Mouse (Mus musculus) midbrain, embryonic 15.5 days (tissue): ENCODE results near the gene Slc7a8. TPM values are rescaled to one million over a fixed set of nuclear protein-coding genes. Genes with fewer than 3 reads are reported as not detected.

Experiments used
- ATAC-seq: fragments of 200-750 bp; cut with Nextera tagmentation; replicated peaks from 2 replicates; pipeline ENCODE4 v1.8.0; 2017; ENCODE audit warnings: moderate TSS enrichment
- H3K27ac ChIP-seq: fragments of 300-500 bp; sonication (generic); 2 replicates; pipeline ENCODE4 v1.5.1; 2015; ENCODE audit warnings: mild to moderate bottlenecking, inconsistent platforms
- H3K27me3 ChIP-seq: fragments of 300-500 bp; sonication (generic); replicated peaks from 2 replicates; pipeline ENCODE4 v1.6.1; 2015; ENCODE audit warnings: inconsistent platforms
- H3K36me3 ChIP-seq: fragments of 300-500 bp; sonication (generic); replicated peaks from 2 replicates; pipeline ENCODE4 v1.6.1; 2015; ENCODE audit warnings: inconsistent platforms
- H3K4me1 ChIP-seq: fragments of 300-500 bp; sonication (generic); 2 replicates; pipeline ENCODE4 v1.6.1; 2015; ENCODE audit warnings: inconsistent platforms
- H3K4me2 ChIP-seq: fragments of 300-500 bp; sonication (generic); 2 replicates; pipeline ENCODE4 v1.6.1; 2015; ENCODE audit warnings: inconsistent platforms, mild to moderate bottlenecking, moderate library complexity
- H3K4me3 ChIP-seq: fragments of 300-500 bp; sonication (generic); 2 replicates; pipeline ENCODE4 v1.5.1; 2015; ENCODE audit warnings: mild to moderate bottlenecking, inconsistent platforms
- H3K9ac ChIP-seq: fragments of 300-500 bp; sonication (generic); 2 replicates; pipeline ENCODE4 v1.6.1; 2015; ENCODE audit warnings: mild to moderate bottlenecking, inconsistent platforms
- H3K9me3 ChIP-seq: fragments of 300-500 bp; sonication (generic); 2 replicates; pipeline ENCODE4 v1.6.1; 2016; ENCODE audit warnings: inconsistent platforms
- WGBS: fragments of 180-500 bp; shearing (Covaris S2); methylation state at CpG from one replicate; pipeline ENCODE4 v1.1.7; 2015; ENCODE audit warnings: mixed read lengths; 5-methylcytosine and 5-hydroxymethylcytosine counted together
- polyA plus RNA-seq: library from polyadenylated mRNA; unstranded; fragments of >200 nt; fragmentation: Nextera tagmentation; extraction: Ambion mirVana; gene quantifications from 2 replicates; pipeline ENCODE4 v1.2.1, GENCODE M21; 2015

Gene Slc7a8
- polyA plus RNA-seq = 8.9 and 9.9 TPM in 2 replicates

DNA sequence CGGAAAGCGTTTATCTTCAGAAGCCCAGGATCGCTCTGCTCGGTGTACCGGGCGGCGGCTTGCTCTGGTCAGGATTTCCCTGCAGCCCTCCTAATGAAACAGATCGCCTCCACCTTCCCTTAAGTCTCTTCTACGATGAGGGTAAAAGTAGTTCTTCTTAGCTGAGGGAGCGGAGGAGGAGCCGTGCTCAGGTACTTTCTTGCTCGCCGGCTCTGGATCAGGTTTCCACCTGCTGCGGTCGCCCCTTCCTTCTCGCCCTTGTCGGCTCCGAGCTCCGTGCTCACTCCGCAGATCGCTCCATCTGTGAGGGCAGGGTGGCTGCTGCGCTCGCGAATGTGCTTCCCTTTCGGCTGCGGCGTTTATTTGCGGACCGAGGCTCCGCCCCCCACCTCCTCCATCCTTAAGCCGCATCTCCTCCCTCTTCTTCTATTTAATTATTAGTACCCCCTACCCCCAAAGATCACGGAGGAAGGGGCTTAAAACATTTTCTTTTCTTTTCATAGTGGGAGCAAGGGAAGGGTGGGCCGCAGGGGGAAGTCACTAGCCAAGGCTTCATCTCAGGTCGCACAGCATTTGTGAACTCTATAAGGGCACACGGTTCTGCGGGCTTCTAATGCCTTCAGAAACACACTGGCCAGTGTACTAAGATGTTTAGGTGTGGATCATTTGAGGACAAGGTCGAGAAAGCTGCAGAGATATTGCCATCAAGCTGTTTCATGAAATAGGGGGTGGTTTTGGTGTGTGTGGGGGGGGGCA is at the start of gene Slc7a8:
Gene Slc7a8, minus strand, starts transcription at position 337 of the 756 bp plus-strand sequence.
- peak within 1 kb of the TSS; percentile 48 for H3K4me3 ChIP-seq
- WGBS = 1% methylated on average over 37 of the region's 37 CpGs
- peak within 1 kb of the TSS; percentile 94 for H3K4me2 ChIP-seq
- no peaks in the 10 kb centered on the region for H3K27me3 ChIP-seq
- peak; percentile 86 for ATAC-seq
- H3K4me1 ChIP-seq = peaks cover 13% of the 10 kb centered on the region
- H3K27ac ChIP-seq = peak within 1 kb of the TSS; percentile 66
- H3K9me3 ChIP-seq = no peaks in the 10 kb centered on the region
- peak within 1 kb of the TSS; percentile 36 for H3K9ac ChIP-seq
- no peaks in the 10 kb centered on the region for H3K36me3 ChIP-seq

DNA sequence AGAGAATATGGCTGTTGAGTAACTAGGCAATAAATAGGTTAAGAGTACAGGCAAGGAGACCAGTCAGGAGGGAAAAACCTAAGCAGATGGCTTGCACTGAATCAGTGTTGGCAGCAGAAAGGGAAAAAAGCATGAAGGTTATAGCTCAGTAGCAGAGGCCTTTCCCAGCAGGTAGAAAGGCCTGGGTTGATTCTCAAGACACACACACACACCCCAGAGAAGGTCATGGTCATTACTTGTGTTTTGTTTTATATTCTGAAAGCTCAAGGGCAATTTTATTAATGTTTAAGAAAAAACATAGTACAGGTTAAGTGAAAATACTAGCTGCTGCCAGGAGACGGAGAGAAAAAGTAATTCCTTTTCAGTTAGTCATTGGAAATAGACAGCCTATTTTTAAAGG is 42.0 kb upstream of the Slc7a8 start:
- Histone ChIP-seq H3K9ac (no peak overlapping the region), H3K4me1 (no peaks in the 10 kb centered on the region), H3K9me3 (no peaks in the 10 kb centered on the region), H3K4me3 (no peak overlapping the region), H3K4me2 (no peak overlapping the region), H3K27me3 (no peaks in the 10 kb centered on the region), H3K27ac (no peak overlapping the region), H3K36me3 (no peaks in the 10 kb centered on the region)
- no peak for ATAC-seq
- 98% methylated on average over 1 of the region's 1 CpGs for WGBS

DNA sequence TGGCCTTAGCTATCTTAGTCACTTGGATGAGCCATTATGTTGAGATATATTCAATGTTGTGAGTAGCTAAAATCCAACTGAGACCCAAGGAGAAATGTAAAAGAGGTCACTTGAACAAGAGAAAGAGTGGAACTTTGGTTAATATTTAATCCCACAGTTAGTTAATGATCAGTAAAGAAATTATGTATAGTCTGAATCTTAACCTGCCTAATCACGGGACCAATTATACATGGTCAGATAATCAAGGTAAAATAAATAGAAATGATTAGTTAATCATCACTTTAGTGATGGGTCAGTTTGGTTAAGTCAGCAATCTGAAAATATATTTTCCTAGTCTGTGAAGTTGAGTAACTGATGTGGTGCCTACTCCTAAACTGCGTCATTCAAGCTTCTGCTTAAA is 40.6 kb upstream of the Slc7a8 start:
- Histone ChIP-seq H3K4me3 (no peak overlapping the region), H3K4me1 (no peaks in the 10 kb centered on the region), H3K9ac (no peak overlapping the region), H3K4me2 (no peak overlapping the region), H3K36me3 (no peaks in the 10 kb centered on the region), H3K27me3 (no peaks in the 10 kb centered on the region), H3K27ac (no peak overlapping the region), H3K9me3 (no peaks in the 10 kb centered on the region)
- ATAC-seq = no peak
- WGBS = 88% methylated on average over 2 of the region's 2 CpGs

DNA sequence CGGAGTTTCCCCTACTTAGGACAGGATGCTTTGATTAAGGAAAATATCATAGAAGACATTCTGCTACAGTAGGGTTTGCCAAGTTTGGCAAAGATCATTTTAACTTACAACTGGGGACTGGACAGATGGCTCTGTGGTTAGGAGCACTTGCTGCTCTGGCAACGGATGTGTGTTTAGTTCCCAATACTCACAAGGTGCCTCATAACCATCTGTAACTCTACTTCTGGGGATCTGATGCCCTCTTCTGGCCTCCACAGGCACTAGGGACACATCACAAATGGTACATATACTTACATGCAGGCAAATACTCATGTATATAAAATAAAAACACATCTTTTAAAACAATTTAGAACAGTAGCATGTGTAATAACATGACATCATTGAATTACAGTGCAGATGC is 36.0 kb upstream of the Slc7a8 start:
- WGBS = 41% methylated on average over 2 of the region's 2 CpGs
- H3K9me3 ChIP-seq = no peaks in the 10 kb centered on the region
- ATAC-seq = no peak

DNA sequence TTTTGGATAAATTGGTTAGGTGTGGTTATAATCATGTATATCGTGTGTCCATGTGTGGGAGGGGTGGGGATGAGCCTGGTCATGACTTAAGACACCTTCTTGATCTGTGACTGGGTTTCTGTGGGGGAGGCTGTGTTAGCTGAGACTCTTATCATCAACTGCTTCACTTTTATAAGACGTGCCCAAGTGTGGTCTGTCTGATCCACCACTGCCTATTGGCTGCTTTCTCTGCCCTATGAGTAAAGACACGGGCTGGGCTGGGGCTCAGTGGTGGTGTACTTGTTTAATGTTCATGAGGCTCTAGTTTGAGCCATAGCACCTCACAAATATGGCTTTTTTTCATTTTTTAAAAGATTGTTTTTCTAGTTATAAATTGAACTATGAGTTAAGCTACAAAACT is 34.0 kb upstream of the Slc7a8 start:
- 67% methylated on average over 3 of the region's 3 CpGs for WGBS
- no peak for ATAC-seq
- H3K4me1 ChIP-seq = no peaks in the 10 kb centered on the region

More for the DNA sequence above, 36.0 kb upstream of the Slc7a8 start:
- no peak overlapping the region for H3K4me3 ChIP-seq
- H3K4me2 ChIP-seq = no peak overlapping the region
- no peak overlapping the region for H3K9ac ChIP-seq
- H3K27ac ChIP-seq = no peak overlapping the region
- H3K36me3 ChIP-seq = no peaks in the 10 kb centered on the region
- H3K27me3 ChIP-seq = no peaks in the 10 kb centered on the region
- H3K4me1 ChIP-seq = no peaks in the 10 kb centered on the region

DNA sequence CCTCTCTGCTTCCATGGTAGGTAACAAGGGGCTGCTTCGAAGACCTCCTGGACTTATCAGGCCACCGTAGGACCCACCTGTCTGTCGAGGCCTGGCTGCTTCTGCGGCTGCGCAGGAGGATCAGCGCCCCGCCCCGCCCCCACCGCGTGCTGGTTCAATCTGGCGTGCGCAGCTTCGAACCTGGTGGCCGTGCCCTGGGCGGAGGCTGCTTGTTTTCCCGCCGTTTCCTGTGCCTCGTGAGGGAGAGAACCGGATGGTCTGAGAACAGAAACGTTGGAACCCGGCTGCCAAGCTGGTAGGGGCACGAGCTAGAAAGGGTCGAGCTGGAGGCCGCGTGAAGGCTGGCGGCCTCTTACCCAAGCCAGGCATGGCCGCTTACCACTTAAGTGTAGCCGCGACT is 32.2 kb upstream of the Slc7a8 start, which contains the start of gene Rnf212b:
Gene Rnf212b, plus strand, starts transcription at position 151 of the 400 bp plus-strand sequence.
- Histone ChIP-seq H3K27me3 (no peaks in the 10 kb centered on the region), H3K36me3 (no peaks in the 10 kb centered on the region), H3K4me2 (no peak within 1 kb of the TSS), H3K9me3 (no peaks in the 10 kb centered on the region), H3K4me1 (no peaks in the 10 kb centered on the region), H3K4me3 (no peak within 1 kb of the TSS), H3K9ac (no peak within 1 kb of the TSS), H3K27ac (no peak within 1 kb of the TSS)
- WGBS = 83% methylated on average over 29 of the region's 29 CpGs
- ATAC-seq = no peak

More for the DNA sequence above, 34.0 kb upstream of the Slc7a8 start:
- H3K9me3 ChIP-seq = no peaks in the 10 kb centered on the region
- no peak overlapping the region for H3K9ac ChIP-seq
- H3K36me3 ChIP-seq = no peaks in the 10 kb centered on the region
- no peak overlapping the region for H3K4me2 ChIP-seq
- no peak overlapping the region for H3K4me3 ChIP-seq
- H3K27ac ChIP-seq = no peak overlapping the region
- no peaks in the 10 kb centered on the region for H3K27me3 ChIP-seq

DNA sequence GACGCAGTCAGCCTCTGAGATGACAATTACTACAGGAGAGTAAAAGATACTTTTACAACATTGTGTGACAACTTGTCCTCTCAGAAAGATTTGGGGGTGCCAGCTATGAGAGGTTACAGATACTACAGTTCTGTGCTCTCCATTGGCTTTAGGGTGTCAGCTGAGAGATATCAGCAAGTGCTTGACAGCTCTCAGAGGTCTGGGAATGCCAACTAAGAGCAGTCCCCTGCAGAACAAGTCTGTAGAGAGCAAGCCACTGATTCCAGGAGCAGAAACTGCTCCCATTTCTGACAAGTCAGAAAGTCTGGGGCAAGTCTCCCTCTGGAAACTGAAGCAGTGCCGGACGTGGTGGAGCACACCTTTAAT is 27.9 kb upstream of the Slc7a8 start:
- no peaks in the 10 kb centered on the region for H3K36me3 ChIP-seq
- H3K4me1 ChIP-seq = no peaks in the 10 kb centered on the region
- no peak overlapping the region for H3K4me3 ChIP-seq
- no peak overlapping the region for H3K27ac ChIP-seq
- no peak overlapping the region for H3K4me2 ChIP-seq
- H3K9ac ChIP-seq = no peak overlapping the region
- 90% methylated on average over 3 of the region's 3 CpGs for WGBS
- no peak for ATAC-seq
- no peaks in the 10 kb centered on the region for H3K27me3 ChIP-seq
- H3K9me3 ChIP-seq = no peaks in the 10 kb centered on the region

DNA sequence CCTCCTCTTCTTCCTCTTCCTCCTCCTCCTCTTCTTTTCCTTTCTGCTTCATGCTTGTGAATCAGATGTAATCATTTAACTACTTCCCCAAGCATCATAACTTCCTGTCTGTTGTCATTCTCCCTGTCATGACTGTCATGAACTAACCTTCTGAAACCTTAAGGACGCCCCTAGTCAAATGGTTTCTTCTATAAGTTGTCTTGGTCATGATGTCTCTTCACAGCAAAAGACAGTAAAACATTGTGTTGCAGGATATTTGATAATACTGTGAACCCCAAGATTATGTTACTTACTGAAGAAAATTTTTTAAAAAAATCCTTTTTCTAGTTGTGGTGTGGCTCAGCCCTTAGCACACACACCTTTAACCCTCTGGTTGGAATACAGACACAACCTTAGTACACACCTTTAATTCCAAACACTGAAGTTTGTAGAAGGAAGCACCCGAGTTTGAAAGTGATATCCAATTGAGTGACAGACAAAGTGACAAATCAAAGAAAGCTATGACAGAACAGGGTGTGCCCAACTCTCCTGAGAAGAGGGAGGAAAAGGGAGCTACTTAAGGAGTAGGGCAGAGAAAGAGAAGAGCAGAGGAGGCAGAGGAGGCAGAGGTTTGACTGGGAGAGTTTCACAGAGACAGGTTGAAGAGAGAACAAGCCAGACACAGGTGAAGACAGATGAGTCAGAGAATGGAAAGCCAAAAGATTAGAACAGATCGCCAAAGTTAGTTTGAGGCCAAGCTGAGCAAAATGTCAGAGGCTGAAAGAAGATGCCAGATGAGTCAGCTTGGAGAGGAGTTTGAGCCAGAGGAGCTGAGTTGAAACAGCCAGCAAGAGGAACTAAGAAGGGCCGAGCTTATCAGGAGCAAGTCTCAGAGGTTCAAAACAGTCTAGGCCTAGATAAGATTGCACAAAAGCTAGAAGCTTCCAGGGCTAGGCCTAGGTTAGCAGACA is 27.2 kb upstream of the Slc7a8 start:
- Histone ChIP-seq H3K27ac (no peak overlapping the region), H3K36me3 (no peaks in the 10 kb centered on the region), H3K4me1 (no peaks in the 10 kb centered on the region), H3K9me3 (no peaks in the 10 kb centered on the region), H3K4me3 (no peak overlapping the region), H3K4me2 (no peak overlapping the region), H3K27me3 (no peaks in the 10 kb centered on the region), H3K9ac (no peak overlapping the region)
- ATAC-seq = no peak
- 81% methylated on average over 4 of the region's 4 CpGs for WGBS

DNA sequence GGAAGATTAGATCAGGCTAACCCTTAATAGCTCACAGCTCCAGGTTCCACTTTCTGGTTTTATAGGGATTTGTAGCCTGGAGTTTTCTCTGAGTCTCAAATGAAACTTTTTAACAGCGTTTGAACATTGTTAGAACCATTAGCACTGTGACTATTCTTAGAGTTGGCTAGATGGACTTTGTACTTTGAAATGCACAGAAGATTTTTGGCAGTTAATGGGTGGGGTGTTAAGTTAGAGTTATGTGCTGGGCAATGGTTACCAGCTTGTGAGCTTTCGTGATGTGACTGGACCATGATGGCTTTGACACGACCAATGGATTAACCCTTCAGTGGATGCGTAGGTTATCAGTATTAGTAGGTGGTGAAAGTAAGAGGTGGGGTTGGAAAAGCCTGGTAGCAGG is 24.4 kb upstream of the Slc7a8 start:
- H3K4me2 ChIP-seq = no peak overlapping the region
- H3K4me1 ChIP-seq = no peaks in the 10 kb centered on the region
- no peaks in the 10 kb centered on the region for H3K36me3 ChIP-seq
- H3K9ac ChIP-seq = no peak overlapping the region
- no peak overlapping the region for H3K27ac ChIP-seq
- no peaks in the 10 kb centered on the region for H3K27me3 ChIP-seq
- H3K4me3 ChIP-seq = no peak overlapping the region
- H3K9me3 ChIP-seq = no peaks in the 10 kb centered on the region
- ATAC-seq = no peak
- 90% methylated on average over 4 of the region's 4 CpGs for WGBS

DNA sequence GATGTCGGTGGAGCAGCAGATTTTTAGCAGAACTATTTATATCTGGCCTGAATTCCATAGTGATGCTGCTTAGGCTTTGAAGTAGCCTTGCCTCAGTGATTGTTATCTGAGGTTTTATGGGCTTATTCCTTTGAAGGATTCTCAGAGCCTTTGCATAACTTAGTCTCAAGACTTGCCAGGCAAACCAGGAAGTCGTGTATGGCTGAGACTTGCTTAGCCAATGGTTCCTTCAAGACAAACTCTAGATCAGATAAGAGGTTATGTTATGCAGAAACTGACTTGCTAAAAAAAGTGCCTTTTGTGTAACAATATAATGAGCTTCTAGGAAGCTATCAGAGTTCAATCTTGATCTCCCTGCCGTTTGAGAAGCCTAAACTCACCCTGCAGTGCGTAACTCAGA is 20.7 kb upstream of the Slc7a8 start:
- no peak overlapping the region for H3K4me3 ChIP-seq
- H3K9ac ChIP-seq = no peak overlapping the region
- ATAC-seq = no peak
- no peak overlapping the region for H3K27ac ChIP-seq
- H3K27me3 ChIP-seq = no peaks in the 10 kb centered on the region
- H3K9me3 ChIP-seq = no peaks in the 10 kb centered on the region
- WGBS = 85% methylated on average over 4 of the region's 4 CpGs
- no peaks in the 10 kb centered on the region for H3K4me1 ChIP-seq
- H3K4me2 ChIP-seq = no peak overlapping the region
- H3K36me3 ChIP-seq = no peaks in the 10 kb centered on the region

DNA sequence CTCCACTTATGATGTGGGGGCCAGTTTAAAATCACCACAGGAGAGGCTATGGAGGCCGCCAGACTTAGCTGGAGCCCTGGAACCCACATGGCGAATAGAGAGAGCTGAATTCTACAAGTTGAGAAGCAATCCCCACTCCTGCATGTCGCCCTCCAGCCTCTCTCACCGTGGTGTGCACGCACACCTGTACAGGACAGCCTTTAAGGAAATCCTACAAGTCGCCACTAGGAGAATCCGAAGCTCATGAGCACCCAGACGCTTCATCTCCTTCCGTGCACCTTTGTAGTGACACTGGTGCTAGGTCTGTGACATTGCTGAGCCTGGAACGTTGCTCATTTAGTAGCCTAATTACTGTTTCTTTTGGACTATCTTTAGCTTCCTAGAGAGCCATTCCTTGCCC is 17.9 kb upstream of the Slc7a8 start:
- H3K36me3 ChIP-seq = no peaks in the 10 kb centered on the region
- H3K27ac ChIP-seq = no peak overlapping the region
- no peak overlapping the region for H3K9ac ChIP-seq
- H3K4me1 ChIP-seq = no peaks in the 10 kb centered on the region
- no peaks in the 10 kb centered on the region for H3K27me3 ChIP-seq
- WGBS = 56% methylated on average over 10 of the region's 10 CpGs
- no peak overlapping the region for H3K4me2 ChIP-seq
- no peaks in the 10 kb centered on the region for H3K9me3 ChIP-seq
- ATAC-seq = no peak
- no peak overlapping the region for H3K4me3 ChIP-seq

DNA sequence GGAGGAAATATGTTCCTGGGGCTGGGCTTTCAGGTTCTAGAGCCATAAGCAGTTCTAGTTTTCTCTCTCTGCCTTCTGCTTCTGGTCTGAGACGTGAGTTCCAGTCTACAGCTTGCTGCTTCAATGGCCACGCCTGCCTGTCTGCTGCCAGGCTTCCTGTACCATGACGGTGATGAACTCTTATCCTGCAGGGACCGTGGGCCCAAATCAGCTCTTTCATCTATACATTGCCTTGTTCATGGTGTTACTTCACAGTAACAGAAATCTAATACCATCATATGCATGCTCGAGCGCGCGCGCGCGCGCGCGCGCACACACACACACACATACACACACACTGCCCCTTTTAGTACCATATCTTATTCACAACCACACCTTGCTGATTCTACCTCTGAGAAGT is 15.0 kb upstream of the Slc7a8 start:
- Histone ChIP-seq H3K9ac (no peak overlapping the region), H3K27me3 (no peaks in the 10 kb centered on the region), H3K27ac (no peak overlapping the region), H3K4me3 (no peak overlapping the region), H3K4me2 (no peak overlapping the region), H3K36me3 (no peaks in the 10 kb centered on the region), H3K4me1 (no peaks in the 10 kb centered on the region), H3K9me3 (no peaks in the 10 kb centered on the region)
- 93% methylated on average over 15 of the region's 15 CpGs for WGBS
- no peak for ATAC-seq
